Mouse (Mus musculus): ENCODE measurements at regions not wholly inside any gene's neighbourhood (a gene's known extent, or its start where the extent isn't known, plus 50 kb on each side); places are given as distances from the start of the nearest gene placed in this dataset.

GRCm38 (mm10) chr3:140702271-140702681, 509.9 kb downstream of the Pdha2 start:
- DNase-seq, result peak; percentile 60
- intact Hi-C loops (cut with DNase I), result no loop called here

GRCm38 (mm10) chr3:140697295-140697694, 514.9 kb downstream of the Pdha2 start:
- DNase-seq, result no peak
- intact Hi-C loops (cut with DNase I), result no loop called here

- intact Hi-C loops (cut with DNase I), result loop anchor here (10.0 kb wide), 1 partner anchor 1142 kb away; no protein-coding TSS in a partner anchor
- no peak for DNase-seq
These were observed 529.4 kb downstream of the Pdha2 start for GRCm38 (mm10) chr3:140682794-140683193.

DNA sequence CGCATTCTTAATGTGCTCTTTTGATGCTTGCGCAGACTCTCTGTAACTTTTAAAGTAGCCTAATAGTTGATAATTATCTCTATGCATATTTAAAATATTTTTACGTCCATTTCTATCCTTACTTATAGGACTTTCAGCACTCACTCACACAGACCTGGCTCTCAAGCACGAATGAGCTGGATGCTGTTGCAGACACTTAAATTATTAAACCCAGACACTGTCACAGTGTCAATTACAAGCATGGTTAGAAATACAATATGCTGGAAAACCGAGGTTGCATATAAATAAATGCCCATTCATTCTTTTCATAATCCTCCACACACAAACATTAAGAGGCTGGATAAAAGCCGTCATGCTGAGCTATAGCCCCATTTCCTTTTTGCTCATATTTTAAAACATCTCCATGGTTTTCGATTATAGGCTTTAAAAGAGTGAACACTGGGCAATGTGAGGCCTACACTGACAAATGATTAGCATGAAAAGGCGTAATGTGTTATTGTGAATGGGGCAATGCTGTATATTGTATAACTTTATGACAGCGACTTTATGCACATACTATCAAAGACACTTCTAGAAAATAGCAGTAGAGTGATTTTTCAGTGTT, 566.3 kb downstream of the Pdha2 start:
- intact Hi-C loops (cut with DNase I), result no loop called here
- DNase-seq, result no peak

DNA sequence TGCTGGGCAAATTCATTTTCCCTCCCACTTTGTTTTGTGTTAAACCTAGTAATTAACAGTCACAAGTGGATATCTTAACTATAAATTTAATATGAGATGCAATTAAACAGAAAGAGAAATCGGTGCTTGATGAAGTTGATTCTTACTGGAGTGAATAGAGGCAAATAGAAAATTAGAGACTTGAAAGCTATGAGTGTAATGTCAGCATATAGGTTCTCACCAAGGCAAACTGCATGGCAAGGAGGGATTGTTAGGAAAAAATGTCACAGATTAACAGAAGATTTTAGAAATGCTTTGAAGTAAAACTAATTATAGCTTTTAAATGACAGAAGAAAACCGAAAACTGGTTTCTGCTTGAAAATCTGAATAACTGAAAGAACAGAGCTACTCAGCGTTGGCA, 592.3 kb downstream of the Pdha2 start:
- intact Hi-C loops (cut with DNase I), result no loop called here
- no peak for DNase-seq
